ENCODE assay signal across 26 mouse cellular contexts in genomic region chr11:63092271-63092670, GRCm38 (mm10). TPM values are rescaled to one million over a fixed set of nuclear protein-coding genes. Genes with fewer than 3 reads are reported as not detected.
"Had no signal": no experiment of that assay in that cellular context is flagged by ENCODE, and none has a peak within 500 bp of the region (broad histone marks: within the 10 kb centered on the region; RNA-seq: fewer than 3 reads in every experiment).

No protein-coding gene starts in this region.

- H3K27ac ChIP-seq: kidney, postnatal 0 days; layer of hippocampus, adult 2 months; limb, embryonic 10.5 days; limb, embryonic 13.5 days; liver, embryonic 12.5 days; liver, embryonic 15.5 days; macrophage; midbrain, embryonic 12.5 days; midbrain, embryonic 15.5 days; neural tube, embryonic 12.5 days; neural tube, embryonic 15.5 days; stomach, embryonic 15.5 days had no signal

- H3K27me3 ChIP-seq: limb, embryonic 13.5 days; liver, embryonic 15.5 days; midbrain, embryonic 12.5 days; midbrain, embryonic 15.5 days; neural tube, embryonic 12.5 days; neural tube, embryonic 15.5 days; stomach, embryonic 15.5 days had no signal

- H3K4me2 ChIP-seq: limb, embryonic 13.5 days; liver, embryonic 12.5 days; liver, embryonic 15.5 days; midbrain, embryonic 12.5 days; midbrain, embryonic 15.5 days; neural tube, embryonic 12.5 days; neural tube, embryonic 15.5 days; stomach, embryonic 15.5 days had no signal

- H3K9ac ChIP-seq: limb, embryonic 13.5 days; liver, embryonic 12.5 days; liver, embryonic 15.5 days; midbrain, embryonic 12.5 days; midbrain, embryonic 15.5 days; neural tube, embryonic 12.5 days; neural tube, embryonic 15.5 days; stomach, embryonic 15.5 days had no signal

- H3K4me3 ChIP-seq: layer of hippocampus, adult 2 months; limb, embryonic 10.5 days; limb, embryonic 13.5 days; liver, embryonic 12.5 days; liver, embryonic 15.5 days; midbrain, embryonic 12.5 days; midbrain, embryonic 15.5 days; neural tube, embryonic 12.5 days; neural tube, embryonic 15.5 days; stomach, embryonic 15.5 days had no signal

- H3K9me3 ChIP-seq: limb, embryonic 10.5 days; limb, embryonic 13.5 days; liver, embryonic 12.5 days; liver, embryonic 15.5 days; midbrain, embryonic 12.5 days; midbrain, embryonic 15.5 days; neural tube, embryonic 12.5 days; neural tube, embryonic 15.5 days; stomach, embryonic 15.5 days had no signal

- H3K4me1 ChIP-seq: liver, embryonic 12.5 days; liver, embryonic 15.5 days; midbrain, embryonic 12.5 days; midbrain, embryonic 15.5 days; neural tube, embryonic 12.5 days; neural tube, embryonic 15.5 days; stomach, embryonic 15.5 days had no signal

- H3K36me3 ChIP-seq: limb, embryonic 10.5 days; limb, embryonic 13.5 days; liver, embryonic 12.5 days; liver, embryonic 15.5 days; midbrain, embryonic 12.5 days; midbrain, embryonic 15.5 days; neural tube, embryonic 12.5 days; neural tube, embryonic 15.5 days; stomach, embryonic 15.5 days had no signal

- DNase-seq: kidney, adult 18-20 months; kidney, postnatal 25 days; layer of hippocampus, adult 9-11 months; liver; right cerebral cortex, postnatal 25 days; spleen, adult 18-20 months; thymus, postnatal 25 days had no signal

- ATAC-seq: intestine, embryonic 16.5 days; liver, embryonic 12.5 days; midbrain, embryonic 15.5 days had no signal

RNA-seq across cellular contexts. Expression of gene Tekt3, which starts 30.8 kb away (rescaled TPM):
- total RNA-seq: left cerebral cortex, adult 18-20 months; left cerebral cortex, postnatal 25 days; megakaryocyte, adult 5-6 weeks had no signal
- polyA plus RNA-seq: intestine, embryonic 16.5 days; kidney, embryonic 14.5 days; kidney, postnatal 0 days; large intestine, adult 2 months; limb, embryonic 10.5 days; liver, embryonic 12.5 days; liver, embryonic 15.5 days; macrophage; midbrain, embryonic 12.5 days; midbrain, embryonic 15.5 days; neural tube, embryonic 12.5 days; neural tube, embryonic 15.5 days; stomach, embryonic 15.5 days; thymus, postnatal 0 days had no signal
